In genomic region chr14:52008321-52009203, GRCm38 (mm10) we compare ENCODE assay signal across 8 mouse cellular contexts. TPM values are rescaled to one million over a fixed set of nuclear protein-coding genes. Genes with fewer than 3 reads are reported as not detected.
DNase-seq lines count a peak whose midpoint lies in the region.

No protein-coding gene starts in this region.

- DNase-seq in adrenal gland, adult (ENCODE audit: inconsistent age in 2 of 2, low spot score in 1 of 2), result peak; percentile 91 to 97
- peak; percentile 89 for DNase-seq in embryo, embryonic 10 days (ENCODE audit: low spot score)
- peak; percentile 94 for DNase-seq in gastrocnemius, postnatal 10 days
- peak; percentile 94 for DNase-seq in induced T-regulatory cell, adult 2 months (ENCODE audit: low read depth)
- peak; percentile 91 to 94 for DNase-seq in left cerebral cortex, postnatal 14 days (ENCODE audit: low spot score in 2 of 2)
- DNase-seq in mesoderm, embryonic 11.5 days (ENCODE audit: low read depth, low spot score), result peak; percentile 94
- DNase-seq in right cerebral cortex, postnatal 14 days, result peak; percentile 95
- peak; percentile 90 for DNase-seq in urinary bladder, postnatal 14 days (ENCODE audit: low spot score)

- intact Hi-C loops in left cerebral cortex, postnatal 14 days (cut with DNase I), result loop anchor here (5.0 kb wide), 1 partner anchor 106 kb away; no protein-coding TSS in a partner anchor

RNA-seq across cellular contexts. Expression of gene Tmem253, which starts 6.9 kb away (rescaled TPM):
- total RNA-seq in gastrocnemius, postnatal 10 days (2021), result 1 to 10 TPM in 1 of 2 experiments, under 1 TPM in 1; 0.85 to 1.0 TPM
- total RNA-seq in left cerebral cortex, postnatal 14 days (2021), result under 1 TPM; 0.36 to 0.77 TPM

RNA-seq across cellular contexts. Expression of gene Zfp219, which starts 12.0 kb away (rescaled TPM):
- total RNA-seq in gastrocnemius, postnatal 10 days (2021), result 10 to 100 TPM; 17.6 to 23.1 TPM
- total RNA-seq in left cerebral cortex, postnatal 14 days (2021), result 10 to 100 TPM; 29.5 to 33.6 TPM

RNA-seq across cellular contexts. Expression of gene Arhgef40, which starts 24.0 kb away (rescaled TPM):
- total RNA-seq in gastrocnemius, postnatal 10 days (2021), result 10 to 100 TPM; 40.7 to 55.7 TPM
- 10 to 100 TPM; 31.9 to 35.2 TPM for total RNA-seq in left cerebral cortex, postnatal 14 days (2021)

RNA-seq across cellular contexts. Expression of gene Olfr221, which starts 33.7 kb away (rescaled TPM):
- not detected for total RNA-seq in gastrocnemius, postnatal 10 days (2021)
- not detected for total RNA-seq in left cerebral cortex, postnatal 14 days (2021)

Comparison
In these comparisons a context has a peak if more than half of its experiments do, and no peak if none do; other contexts are left out.
1. Peak in every context shown above with its lines: DNase-seq.